Mouse (Mus musculus) splenic B cell, adult 2 months (primary cell): ENCODE data around the gene Pin1rt1.

Experiments
- DNase-seq: peaks from one replicate; pipeline ENCODE4 v3.0.0-alpha.2; 2011; ENCODE audit warnings: low read depth, low spot score
- H3K27me3 ChIP-seq: 2 replicates; pipeline ENCODE4 v1.6.1; 2012; ENCODE audit warnings: mild to moderate bottlenecking, low read length, moderate library complexity, mixed read lengths; ENCODE audit not compliant: control insufficient read depth, poor library complexity, insufficient read depth, severe bottlenecking
- H3K36me3 ChIP-seq: 2 replicates; pipeline ENCODE4 v1.6.1; 2012; ENCODE audit warnings: mild to moderate bottlenecking, low read length, moderate library complexity, mixed read lengths; ENCODE audit not compliant: control insufficient read depth, poor library complexity, insufficient read depth, severe bottlenecking

Gene Pin1rt1

DNA sequence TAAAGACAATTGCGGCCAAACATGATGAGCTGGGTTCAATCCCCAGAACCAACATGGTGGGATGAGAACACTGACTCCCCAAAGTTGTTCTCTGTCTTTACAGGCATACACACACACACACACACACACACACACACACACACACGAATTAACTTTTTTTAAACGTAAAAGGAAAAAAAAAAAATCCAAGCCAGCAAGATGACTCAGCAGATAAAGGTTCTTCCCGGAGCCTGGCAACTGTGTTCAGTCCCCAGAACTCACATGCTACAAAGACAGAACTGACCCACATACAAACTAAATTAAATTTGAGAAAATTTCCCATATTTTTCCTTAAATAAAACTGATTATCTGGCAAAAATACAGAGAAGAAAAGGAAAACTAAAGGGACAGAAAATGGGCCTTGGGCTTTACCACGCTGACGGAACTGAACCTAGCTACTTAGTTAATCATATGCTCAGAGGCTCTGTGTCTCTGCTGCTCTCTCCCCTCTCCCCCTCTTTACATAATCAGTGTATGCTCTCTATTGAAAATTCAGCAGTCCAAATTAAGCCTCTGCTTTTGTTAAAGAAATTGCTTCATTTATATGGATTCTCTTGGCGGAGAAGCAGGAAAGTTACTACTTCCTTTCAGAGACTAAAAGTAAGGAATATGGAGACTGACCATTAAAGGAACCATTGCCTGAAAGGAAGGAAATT, 16.5 kb upstream of the Pin1rt1 start:
- Histone ChIP-seq H3K36me3 (no peaks in the 10 kb centered on the region; the same call in 1 of the 2 replicates), H3K27me3 (no peaks in the 10 kb centered on the region)
- no peak for DNase-seq

DNA sequence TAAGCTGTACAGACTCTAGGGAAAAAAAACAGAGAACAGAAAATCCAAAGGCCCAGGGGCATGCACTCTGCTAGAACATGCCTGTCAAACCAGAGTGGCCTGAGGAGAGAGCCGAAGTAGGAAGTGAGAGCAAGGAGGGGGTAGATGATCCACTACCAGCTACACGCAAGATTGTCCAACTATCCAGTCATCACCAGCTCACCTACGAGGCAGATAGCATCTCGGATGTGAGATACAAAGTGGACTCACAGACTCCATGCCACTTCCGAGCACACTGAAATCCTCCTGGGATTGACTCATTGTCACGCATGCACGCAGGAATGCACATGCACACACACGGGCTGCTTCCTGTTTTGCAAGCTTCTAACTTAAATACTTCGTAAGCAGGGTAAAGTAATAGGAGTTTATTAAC, 15.9 kb upstream of the Pin1rt1 start:
- no peaks in the 10 kb centered on the region; the same call in 1 of the 2 replicates for H3K36me3 ChIP-seq
- H3K27me3 ChIP-seq = no peaks in the 10 kb centered on the region
- DNase-seq = peak; percentile 62

DNA sequence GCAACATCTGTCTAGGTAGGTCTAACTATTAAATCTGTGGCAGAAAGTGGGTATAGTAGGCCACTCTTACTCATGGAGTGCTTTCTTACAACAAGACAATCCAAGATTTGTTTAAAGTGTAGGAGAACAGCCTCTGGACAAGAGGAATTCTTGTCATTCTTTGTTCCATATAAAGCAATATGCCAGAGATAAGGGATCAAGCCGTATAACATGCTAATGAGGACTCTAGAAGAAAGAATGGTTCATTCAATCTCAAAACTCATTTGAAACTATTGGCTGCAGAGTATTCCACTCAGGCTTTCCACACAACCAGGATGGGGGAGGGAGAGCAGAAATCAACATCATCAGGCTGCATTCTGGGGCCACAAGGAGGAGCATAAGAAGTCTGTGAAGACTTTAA, 11.2 kb upstream of the Pin1rt1 start:
- Histone ChIP-seq H3K36me3 (no peaks in the 10 kb centered on the region; the same call in 1 of the 2 replicates), H3K27me3 (no peaks in the 10 kb centered on the region)
- DNase-seq = no peak

DNA sequence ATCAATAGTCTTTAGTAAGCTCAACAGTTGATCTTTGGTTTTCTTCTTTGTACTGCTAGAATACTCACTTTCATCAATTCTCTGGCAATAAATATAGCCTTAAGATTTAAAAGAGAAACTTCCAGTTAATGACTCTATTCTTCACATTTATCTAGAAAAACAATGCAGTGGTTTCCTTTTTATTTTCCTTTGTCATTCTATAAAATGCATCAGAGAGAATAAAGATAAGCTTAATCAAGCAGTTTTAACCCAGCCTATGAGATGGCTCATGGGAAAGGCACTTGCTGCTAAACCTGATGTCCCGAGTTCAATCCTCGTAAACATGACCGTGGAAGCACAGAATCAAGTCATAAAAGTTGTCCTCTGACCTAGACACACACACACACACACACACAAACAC, 5.8 kb upstream of the Pin1rt1 start:
- DNase-seq = no peak
- Histone ChIP-seq H3K36me3 (no peaks in the 10 kb centered on the region), H3K27me3 (no peaks in the 10 kb centered on the region)

DNA sequence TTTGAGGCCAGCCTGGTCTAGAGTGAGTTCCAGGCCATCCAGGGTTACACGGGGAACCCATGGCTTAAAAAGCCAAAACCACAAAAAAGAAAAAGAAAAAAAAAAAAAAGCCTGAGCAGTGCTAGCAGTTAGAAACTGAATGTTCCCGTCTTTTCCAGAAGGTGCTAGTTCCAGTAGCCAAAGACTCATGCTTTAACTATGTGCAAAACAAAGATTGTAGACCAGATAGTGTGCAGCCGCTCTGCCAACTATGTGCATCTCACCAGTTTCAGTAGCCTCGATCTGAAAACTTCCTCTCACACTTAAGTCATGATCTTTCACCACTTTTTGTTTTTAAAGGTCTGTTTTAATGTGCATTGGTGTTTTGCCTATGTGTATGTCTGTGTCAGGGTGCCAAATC, 1.6 kb upstream of the Pin1rt1 start:
- Histone ChIP-seq H3K36me3 (no peaks in the 10 kb centered on the region), H3K27me3 (no peaks in the 10 kb centered on the region)
- no peak for DNase-seq

DNA sequence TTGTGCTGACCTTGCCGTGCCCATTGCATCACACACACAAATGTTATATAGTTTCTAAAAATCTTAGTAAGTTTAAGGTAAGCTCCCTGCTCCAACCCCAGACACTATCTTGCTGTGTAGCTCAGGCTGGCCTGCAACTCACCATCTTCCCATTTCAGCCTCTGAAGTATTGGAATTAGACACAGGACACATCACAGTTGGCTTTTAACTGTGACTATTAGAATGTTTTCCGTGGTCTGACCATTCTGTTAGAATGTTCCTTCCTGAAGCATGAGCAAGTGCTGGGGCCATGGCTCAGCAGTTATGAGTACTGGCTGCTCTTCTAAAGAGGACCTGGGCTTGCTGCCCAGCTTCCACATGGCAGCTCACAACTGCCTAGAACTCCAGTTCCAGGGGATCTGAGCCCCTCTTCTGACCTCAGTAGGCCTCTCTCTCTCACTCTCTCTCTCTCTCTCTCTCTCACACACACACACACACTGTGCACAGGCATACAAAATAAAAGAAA, 1.1 kb upstream of the Pin1rt1 start:
- DNase-seq = no peak
- Histone ChIP-seq H3K27me3 (no peaks in the 10 kb centered on the region), H3K36me3 (no peaks in the 10 kb centered on the region)

DNA sequence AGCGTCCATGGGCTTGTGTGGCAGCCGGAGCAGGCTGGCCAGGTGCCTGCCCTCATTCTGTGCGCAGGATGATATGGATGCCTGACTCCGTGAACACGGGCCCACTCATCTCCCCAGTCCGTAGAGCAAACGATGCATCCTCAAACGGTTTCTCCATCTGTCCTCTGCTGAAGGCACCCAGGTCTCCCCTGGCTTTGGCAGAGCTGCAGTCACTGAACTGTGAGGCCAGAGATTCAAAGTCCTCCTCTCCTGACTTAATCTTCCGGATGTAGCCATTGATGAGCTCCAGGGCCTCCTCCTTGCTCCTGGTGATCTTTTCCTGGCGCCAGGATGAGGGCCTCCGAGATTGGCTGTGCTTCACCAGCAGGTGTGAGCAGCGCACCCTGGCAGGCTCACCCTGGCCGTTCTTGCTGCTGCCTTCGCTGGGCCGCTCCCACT, 1.9 kb downstream of the Pin1rt1 start:
- no peaks in the 10 kb centered on the region for H3K36me3 ChIP-seq
- no peaks in the 10 kb centered on the region for H3K27me3 ChIP-seq
- no peak for DNase-seq

DNA sequence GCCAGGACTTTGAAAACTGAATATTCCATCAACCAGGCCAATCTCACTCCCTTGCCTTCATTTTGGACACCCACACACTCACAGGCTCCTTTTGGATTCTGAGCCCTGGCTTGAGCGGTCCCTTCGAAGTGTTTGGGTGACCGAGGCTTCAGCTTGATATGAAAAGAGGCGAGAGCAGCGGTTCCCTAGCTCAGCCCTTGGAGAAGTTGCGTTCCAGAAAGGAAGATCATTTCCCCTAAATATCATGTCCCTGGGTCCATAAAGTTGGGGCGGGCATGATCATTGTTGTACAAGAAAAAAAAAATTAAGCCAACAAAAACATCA, 3.7 kb downstream of the Pin1rt1 start:
- H3K36me3 ChIP-seq = no peaks in the 10 kb centered on the region
- no peak for DNase-seq

DNA sequence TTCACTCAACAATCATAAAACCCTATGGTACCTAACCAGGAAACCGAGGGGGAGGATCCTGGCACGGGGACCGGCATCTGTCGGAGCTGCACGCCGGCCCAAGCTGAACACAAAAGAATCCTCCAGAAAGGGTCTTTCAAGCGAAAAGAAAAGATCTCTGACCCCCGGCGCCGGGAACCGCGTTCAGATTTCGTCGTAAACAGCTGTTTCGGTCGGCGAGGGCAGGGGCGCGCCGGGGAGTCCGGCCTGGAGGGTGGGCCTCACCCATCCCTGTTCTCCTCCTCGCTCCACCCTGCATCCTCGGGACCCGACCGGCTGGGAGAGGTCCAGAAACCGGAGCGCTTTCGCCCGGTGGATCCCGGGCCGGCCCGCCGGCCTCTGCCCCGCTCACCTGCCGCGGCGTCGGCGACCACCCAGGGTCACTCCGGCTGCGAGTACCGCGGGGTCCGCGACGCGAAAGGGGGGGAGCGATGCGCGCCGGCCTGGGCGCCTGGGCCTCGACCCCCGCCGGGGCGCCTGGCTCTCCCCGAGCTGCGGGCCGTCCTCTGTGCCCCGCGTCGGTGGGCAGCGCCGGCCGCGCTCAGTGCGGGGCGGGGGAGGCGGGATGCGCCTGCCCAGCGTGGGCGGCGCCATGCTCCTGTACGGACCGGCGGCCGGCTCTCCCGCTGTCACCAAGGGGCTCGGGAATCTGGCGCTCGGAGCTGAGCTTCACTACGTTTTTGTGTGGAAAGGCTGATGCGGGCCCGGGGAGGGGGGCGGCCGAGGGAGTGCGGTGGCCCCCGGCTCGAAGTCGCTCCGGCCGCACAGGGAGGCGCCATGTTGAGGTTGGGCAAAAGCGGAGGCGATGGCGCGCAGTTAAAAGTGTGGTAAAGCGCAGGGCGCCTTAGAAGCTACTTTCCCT, 4.3 kb downstream of the Pin1rt1 start, which contains the start of gene Tcp11l1:
TSS of gene Tcp11l1 (minus strand) at position 585 of the 901 bp plus-strand sequence.
- DNase-seq = peak; percentile 32
- Histone ChIP-seq H3K27me3 (no peaks in the 10 kb centered on the region), H3K36me3 (no peaks in the 10 kb centered on the region)

More for the DNA sequence above, 3.7 kb downstream of the Pin1rt1 start:
- H3K27me3 ChIP-seq = no peaks in the 10 kb centered on the region

DNA sequence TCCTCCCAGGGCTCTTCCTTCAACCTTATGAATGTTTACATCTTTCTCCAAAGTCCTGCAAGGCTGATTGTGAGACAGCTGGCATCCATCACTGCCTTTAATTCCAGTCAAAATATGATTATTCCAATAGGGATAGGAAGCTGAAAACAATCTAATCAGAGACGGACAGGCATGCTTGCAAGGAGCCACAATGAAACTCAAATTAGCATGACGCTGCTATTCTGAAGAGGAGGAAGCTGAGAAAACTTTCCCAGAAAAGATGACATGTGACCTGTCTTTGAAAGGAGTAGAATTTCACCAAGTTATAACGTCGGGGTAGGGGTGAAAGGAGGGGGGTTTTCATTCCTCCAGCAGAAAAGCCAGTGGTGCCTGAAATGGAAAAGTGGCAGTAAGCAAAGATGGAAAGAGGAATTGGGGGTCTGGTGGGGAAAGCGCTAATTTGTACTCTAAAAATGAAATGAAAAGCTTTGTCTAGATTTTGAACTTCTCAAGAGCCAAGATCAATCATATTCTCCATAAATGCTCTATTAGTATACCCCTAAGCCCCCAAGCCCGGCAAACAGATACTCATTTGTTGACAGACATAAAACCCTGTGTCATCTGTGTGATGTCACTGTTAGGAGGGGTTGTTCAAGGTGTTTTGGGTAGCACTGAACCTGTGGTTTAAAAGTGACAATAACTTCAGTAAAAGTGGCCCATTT, 5.4 kb downstream of the Pin1rt1 start:
- no peaks in the 10 kb centered on the region for H3K36me3 ChIP-seq
- no peak for DNase-seq

DNA sequence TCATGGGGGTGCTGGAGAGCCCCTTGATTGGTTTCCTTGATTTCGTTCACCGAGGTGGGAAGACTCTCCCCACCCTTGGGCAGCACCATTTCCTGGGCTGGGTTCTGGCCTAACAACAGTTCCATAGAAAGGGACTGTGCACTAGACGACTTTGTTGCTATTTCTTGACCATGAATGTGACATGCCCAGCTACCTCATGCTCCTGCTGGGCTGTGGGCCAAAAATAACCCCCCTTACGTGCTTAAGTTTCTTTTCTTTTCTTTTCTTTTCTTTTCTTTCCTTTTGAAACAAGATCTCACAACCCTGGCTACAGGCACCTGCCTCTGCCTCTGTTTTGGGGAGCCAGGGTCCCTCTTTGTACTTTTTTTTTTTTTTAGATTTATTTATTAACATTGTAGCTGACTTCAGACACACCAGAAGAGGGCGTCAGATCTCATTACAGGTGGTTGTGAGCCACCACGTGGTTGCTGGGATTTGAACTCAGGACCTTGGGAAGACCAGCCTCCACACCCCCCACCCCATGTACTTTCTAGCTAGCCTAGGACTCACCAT, 6.3 kb downstream of the Pin1rt1 start:
- Histone ChIP-seq H3K36me3 (no peaks in the 10 kb centered on the region), H3K27me3 (no peaks in the 10 kb centered on the region)
- no peak for DNase-seq

More for the DNA sequence above, 5.4 kb downstream of the Pin1rt1 start:
- H3K27me3 ChIP-seq = no peaks in the 10 kb centered on the region

DNA sequence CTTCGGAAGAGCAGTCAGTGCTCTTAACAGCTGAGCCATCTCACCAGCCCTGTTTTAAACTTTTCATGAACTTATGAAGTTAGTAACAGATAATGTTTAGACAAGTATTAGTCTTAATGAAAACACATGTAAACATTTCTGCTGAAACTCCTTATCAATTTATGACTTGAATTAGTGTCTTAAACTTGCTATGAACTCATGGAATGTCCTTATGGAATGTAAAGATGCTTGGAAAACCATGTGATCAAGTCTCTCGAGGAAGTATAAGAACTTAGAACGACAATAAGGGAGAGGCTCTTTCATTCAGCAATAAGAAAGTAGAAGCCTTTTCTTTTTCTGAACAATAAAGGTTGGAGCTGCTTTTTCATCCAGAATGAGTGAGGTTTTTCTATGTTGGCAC, 11.8 kb downstream of the Pin1rt1 start:
- no peak for DNase-seq

DNA sequence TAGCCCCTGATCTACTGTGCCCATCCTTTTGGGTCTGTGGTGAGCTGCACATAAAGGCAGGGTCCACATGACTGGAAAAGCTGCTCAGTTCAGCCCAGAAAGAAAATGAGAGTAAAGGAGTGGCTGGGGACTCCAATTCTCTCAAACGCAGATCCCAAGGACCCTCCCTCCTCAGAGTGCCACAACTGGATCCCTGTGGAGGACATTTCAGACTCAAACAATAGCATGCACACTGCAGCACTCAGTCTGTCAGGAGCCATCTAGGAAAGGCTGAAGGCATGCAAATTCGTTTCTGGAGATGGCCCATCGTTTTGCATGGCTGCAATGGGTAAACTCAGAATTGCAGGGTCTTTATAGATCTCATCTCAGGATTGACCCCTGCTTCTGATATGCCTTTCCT, 13.0 kb downstream of the Pin1rt1 start:
- no peaks in the 10 kb centered on the region for H3K27me3 ChIP-seq
- no peaks in the 10 kb centered on the region for H3K36me3 ChIP-seq
- DNase-seq = no peak

More for the DNA sequence above, 11.8 kb downstream of the Pin1rt1 start:
- H3K27me3 ChIP-seq = no peaks in the 10 kb centered on the region
- H3K36me3 ChIP-seq = no peaks in the 10 kb centered on the region

DNA sequence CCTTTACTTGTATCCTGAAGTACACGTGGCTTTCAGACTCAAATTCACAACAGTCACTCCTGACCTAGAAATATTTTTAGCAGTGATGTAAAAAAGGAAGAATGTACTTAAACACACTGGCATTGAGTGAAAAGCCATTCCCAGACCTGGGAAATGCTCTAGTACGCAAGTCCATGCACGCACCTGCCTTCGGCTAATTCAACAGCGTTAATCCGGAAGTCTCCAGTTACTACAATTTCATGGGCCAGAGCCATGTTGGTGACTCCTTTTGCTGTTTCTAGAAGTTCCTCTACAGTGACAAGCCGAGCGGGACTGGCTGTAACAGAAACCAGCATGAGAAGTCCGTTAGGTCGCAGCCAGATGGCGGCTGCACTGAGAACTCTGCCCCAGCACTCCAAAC, 16.5 kb downstream of the Pin1rt1 start:
- DNase-seq = no peak
- Histone ChIP-seq H3K27me3 (no peaks in the 10 kb centered on the region), H3K36me3 (no peaks in the 10 kb centered on the region)
